Mouse (Mus musculus) thymus, adult 2 months (tissue): Measurements from ENCODE around the gene Gm43191. TPM values are rescaled to one million over a fixed set of nuclear protein-coding genes. Genes with fewer than 3 reads are reported as not detected.

Source experiments
- DNase-seq: peaks from one replicate; pipeline ENCODE4 v3.0.0; 2021
- H3K27ac ChIP-seq: fragments of 200-500 bp; 2 replicates; pipeline ENCODE4 v1.5.1; 2012; ENCODE audit warnings: low read length, control low read depth; ENCODE audit not compliant: control insufficient read depth, insufficient read depth
- H3K27me3 ChIP-seq: fragments of 200-500 bp; 2 replicates; pipeline ENCODE4 v1.6.1; 2012; ENCODE audit warnings: mild to moderate bottlenecking, low read length, moderate library complexity, mixed read lengths; ENCODE audit not compliant: control insufficient read depth, insufficient read depth
- H3K36me3 ChIP-seq: fragments of 200-500 bp; 2 replicates; pipeline ENCODE4 v1.6.1; 2012; ENCODE audit warnings: mild to moderate bottlenecking, low read length, moderate library complexity; ENCODE audit not compliant: control insufficient read depth, insufficient read depth
- H3K4me1 ChIP-seq: fragments of 200-500 bp; replicated peaks from 2 replicates; pipeline ENCODE4 v1.6.1; 2012; ENCODE audit warnings: low read length; ENCODE audit not compliant: control insufficient read depth, insufficient read depth
- H3K4me3 ChIP-seq: fragments of 200-500 bp; 2 replicates; pipeline ENCODE4 v1.5.1; 2012; ENCODE audit warnings: mild to moderate bottlenecking, low read length, control low read depth, moderate library complexity; ENCODE audit not compliant: control insufficient read depth, insufficient read depth
- CTCF ChIP-seq: fragments of 200-500 bp; IDR thresholded peaks from 2 replicates; pipeline ENCODE4 v1.5.1; 2012; ENCODE audit warnings: mild to moderate bottlenecking, control low read depth, low read length, moderate library complexity, borderline replicate concordance; ENCODE audit not compliant: control insufficient read depth, poor library complexity, insufficient read depth; ENCODE audit errors: extremely low read depth
- POLR2A ChIP-seq: fragments of 200-500 bp; IDR thresholded peaks from 2 replicates; pipeline ENCODE4 v1.6.1; 2012; ENCODE audit warnings: mild to moderate bottlenecking, low read length, control low read depth, moderate library complexity; ENCODE audit not compliant: control insufficient read depth, poor library complexity, insufficient read depth; ENCODE audit errors: extremely low read depth
- WGBS: fragments of 180-500 bp; shearing (Covaris S2); methylation state at CpG from one replicate; pipeline ENCODE4 v1.1.7; 2018; 5-methylcytosine and 5-hydroxymethylcytosine counted together
- polyA plus RNA-seq: library from polyadenylated mRNA; depleted of rRNA; stranded (reverse); fragments of >200 nt; gene quantifications from 2 replicates; pipeline ENCODE4 v1.2.3, GENCODE M21; 2012; rRNA removed

Gene Gm43191
- polyA plus RNA-seq, 1 experiment, result not detected

- TF ChIP-seq CTCF (no peak), POLR2A (no peak)
- Histone ChIP-seq H3K36me3 (peaks cover 21% of the 10 kb centered on the region), H3K4me3 (peak overlapping the region; percentile 96), H3K27me3 (no peaks in the 10 kb centered on the region), H3K27ac (peak overlapping the region; percentile 67), H3K4me1 (no peaks in the 10 kb centered on the region)
- 2% methylated on average over 22 of the region's 22 CpGs for WGBS
- DNase-seq, result no peak
Observed at GRCm38 (mm10) chr3:116594076-116594727, 86.9 kb downstream of the Gm43191 start.

Other genes with a start within 250 kb of the Gm43191 start
- gene Rtca, start 173.1 kb downstream of the Gm43191 start, polyA plus RNA-seq, result 34.9 and 36.7 TPM in 2 replicates
- 7.4 and 8.7 TPM in 2 replicates for gene Dbt, start 168.2 kb downstream of the Gm43191 start, polyA plus RNA-seq
- gene Lrrc39, start 118.3 kb downstream of the Gm43191 start, polyA plus RNA-seq, result 0.31 and 1.7 TPM in 2 replicates
- gene Sass6, start 86.3 kb downstream of the Gm43191 start, polyA plus RNA-seq, result 7.6 and 8.9 TPM in 2 replicates
- 10.7 and 12.9 TPM in 2 replicates for gene Trmt13, start 66.7 kb downstream of the Gm43191 start, polyA plus RNA-seq
- gene Mfsd14a, start 18.6 kb downstream of the Gm43191 start, polyA plus RNA-seq, result 25.2 and 28.6 TPM in 2 replicates
- 6.8 and 11.1 TPM in 2 replicates for gene Slc35a3, start 31.6 kb upstream of the Gm43191 start, polyA plus RNA-seq
- gene Agl, start 126.9 kb upstream of the Gm43191 start, polyA plus RNA-seq, result 8.0 and 8.9 TPM in 2 replicates
- 19.2 and 24.8 TPM in 2 replicates for gene Frrs1, start 178.2 kb upstream of the Gm43191 start, polyA plus RNA-seq